Mouse (Mus musculus) ovary, postnatal 36 days (tissue): ENCODE measurements around the gene Rnf168.
"Not testable (repeated sequence)": the region's sequence is repeated elsewhere in the genome, so short reads cannot be mapped to it uniquely, and the experiment has no call there.

Experiments used
- DNase-seq: peaks from one replicate; pipeline ENCODE4 v3.0.0; 2022; ENCODE audit warnings: low spot score, mixed read lengths

Gene Rnf168

DNA sequence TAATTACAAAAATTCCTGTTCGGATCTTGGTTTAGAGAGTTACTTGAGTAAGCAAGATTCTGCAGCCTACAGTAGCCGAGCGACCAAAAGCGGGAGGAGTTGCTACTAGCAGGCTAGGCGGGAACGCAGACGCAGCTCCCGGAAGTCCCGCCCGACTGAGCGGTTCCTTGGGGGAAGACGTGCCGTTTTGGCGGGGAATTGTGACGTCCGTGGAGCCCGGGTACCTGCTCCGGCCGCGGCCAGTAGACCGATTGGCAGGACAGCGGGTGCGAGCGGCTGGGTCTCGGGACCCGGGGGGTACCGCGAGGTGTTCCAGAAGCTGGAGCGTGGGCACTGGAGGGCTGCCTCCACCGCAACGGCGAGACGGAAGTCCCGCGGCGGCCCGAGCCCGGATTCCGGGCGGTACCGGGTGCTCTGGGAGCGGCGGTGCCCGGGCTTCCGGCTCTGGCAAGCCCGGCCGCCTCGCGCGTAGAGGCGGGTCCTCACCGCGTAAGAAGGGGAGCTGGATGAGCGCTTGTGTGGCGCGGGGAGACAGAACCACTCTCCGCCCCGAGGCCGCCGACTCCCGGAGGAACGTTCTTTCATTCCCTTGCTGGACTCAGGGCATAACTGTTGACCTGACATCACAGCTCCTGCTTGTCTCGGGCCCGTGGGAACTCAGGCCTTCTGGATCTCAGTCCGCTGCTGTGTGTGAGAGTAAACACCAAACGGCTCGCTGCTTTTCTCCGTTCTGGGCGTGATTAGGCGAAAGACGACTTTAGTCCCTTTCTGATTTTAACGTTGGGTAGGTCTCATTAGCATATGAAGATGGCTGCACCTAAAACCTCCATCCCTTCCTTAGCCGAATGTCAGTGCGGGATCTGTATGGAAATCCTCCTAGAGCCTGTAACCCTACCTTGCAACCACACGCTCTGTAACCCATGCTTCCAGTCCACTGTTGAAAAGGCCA, at the start of gene Rnf168:
Gene Rnf168, plus strand, starts transcription at position 152 of the 949 bp plus-strand sequence.
- DNase-seq = peak; percentile 90

- not testable (repeated sequence) for DNase-seq
Measured at GRCm38 (mm10) chr16:32232050-32232449, 45.2 kb upstream of the Rnf168 start.

- peak; percentile 34 for DNase-seq
Measured at GRCm38 (mm10) chr16:32237930-32238680, 39.2 kb upstream of the Rnf168 start.

DNA sequence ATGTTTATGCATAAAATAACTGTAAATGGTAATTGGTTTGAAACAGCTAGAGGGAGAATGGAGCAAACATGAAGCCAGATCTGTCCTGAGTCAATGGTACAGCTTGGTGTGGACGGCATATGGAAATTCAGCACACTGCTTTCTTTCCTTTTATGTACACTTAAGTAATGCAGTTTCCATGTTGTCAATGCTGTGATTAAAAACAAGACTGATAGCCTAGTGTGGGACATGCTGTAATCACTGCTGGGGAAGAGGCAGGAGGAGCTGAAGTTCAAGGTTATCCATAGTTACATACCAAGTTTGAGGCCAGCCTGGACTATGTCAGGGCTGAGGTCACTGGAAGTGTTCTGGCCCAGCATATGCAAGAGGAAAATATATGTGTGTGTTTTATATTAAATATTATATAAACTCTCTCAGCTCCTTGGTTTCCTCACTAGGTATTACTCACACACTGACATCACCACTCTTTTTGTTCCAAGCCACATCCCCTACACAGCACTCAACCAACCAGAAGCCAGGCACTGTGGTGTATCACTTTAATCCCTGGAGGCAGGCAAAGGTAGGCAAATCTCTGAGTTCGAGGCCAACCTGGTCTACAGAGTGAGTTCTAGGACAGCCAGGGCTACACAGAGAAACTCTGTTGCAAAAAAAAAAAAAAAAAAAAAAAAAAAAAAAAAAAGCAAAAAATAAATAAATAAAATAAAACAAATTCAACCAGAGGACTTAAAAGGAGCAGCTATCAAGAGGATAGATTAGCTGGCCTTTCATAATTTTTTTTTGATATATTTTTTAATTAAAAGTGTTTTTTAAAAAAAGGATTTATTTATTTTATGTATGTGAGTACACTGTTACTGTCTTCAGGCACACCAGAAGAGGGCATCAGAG, 37.6 kb upstream of the Rnf168 start:
- no peak for DNase-seq

- no peak for DNase-seq
Measured at GRCm38 (mm10) chr16:32243901-32244300, 33.4 kb upstream of the Rnf168 start.

- DNase-seq = no peak
Measured at GRCm38 (mm10) chr16:32246351-32246791, 30.9 kb upstream of the Rnf168 start.

DNA sequence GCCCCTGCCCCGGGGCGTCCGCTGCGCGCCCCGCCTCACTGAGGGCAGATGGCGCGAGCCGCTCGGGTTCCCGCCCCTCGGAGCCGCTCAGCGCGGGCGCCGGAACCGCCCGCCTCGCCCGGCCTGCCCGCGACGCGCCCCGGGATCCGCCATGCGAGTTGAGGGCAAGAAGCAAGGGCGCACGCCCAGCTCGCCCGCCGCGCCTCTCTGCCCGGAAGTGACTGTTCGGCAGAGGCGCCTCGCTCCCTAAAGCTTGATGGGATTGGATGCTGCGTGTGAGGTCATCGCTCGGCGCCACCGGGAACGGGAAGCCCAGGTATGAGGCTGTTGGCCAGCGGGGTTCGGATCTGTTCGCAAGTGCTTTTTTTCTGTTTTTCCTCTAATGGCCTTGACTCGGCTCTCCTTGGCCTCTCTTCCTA, 30.3 kb upstream of the Rnf168 start, which contains the start of the genes Fbxo45 and Wdr53:
Gene Fbxo45, minus strand, starts transcription at position 207 of the 419 bp plus-strand sequence.
Gene Wdr53, plus strand, starts transcription at position 276 of the 419 bp plus-strand sequence.
- DNase-seq = peak; percentile 97

DNA sequence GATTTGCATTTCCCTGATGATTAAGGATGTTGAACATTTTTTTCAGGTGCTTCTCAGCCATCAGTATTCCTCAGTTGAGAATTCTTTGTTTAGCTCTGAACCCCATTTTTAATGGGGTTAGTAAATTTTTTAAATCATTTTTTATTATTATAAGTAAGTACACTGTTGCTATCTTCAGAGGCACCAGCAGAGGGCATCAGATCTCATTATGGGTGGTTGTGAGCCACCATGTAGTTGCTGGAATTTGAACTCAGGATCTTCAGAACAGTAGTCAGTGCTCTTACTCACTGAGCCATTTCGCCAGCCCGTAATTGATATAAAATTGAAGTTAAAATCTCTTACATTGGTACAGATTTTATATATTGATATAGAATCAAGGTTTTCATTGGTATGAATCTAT, 13.0 kb upstream of the Rnf168 start:
- DNase-seq = not testable (repeated sequence)

- no peak for DNase-seq
Measured at GRCm38 (mm10) chr16:32271291-32271690, 6.0 kb upstream of the Rnf168 start, which contains the start of gene Smco1. Gene Smco1 (plus strand): TSS chr16:32271468.

DNA sequence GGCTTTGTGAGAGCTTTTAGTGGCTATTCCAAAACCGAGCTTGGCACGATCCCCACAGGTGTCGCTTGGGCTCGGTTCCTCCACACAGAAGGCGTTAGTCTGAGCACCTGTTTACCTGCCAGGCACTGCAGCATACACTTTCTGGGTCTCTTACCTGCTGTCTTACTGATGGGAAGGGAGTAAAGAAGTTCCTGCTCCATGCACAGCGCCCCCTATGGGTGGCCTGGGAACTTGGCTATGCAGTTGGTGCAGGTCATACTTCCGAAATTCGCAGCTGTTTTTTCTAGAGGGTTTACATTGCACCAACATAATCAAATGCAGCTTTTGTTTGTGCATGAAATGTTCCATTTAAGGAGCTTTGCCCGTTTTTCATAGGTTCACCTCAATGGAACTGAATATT, 3.9 kb upstream of the Rnf168 start:
- DNase-seq = no peak

DNA sequence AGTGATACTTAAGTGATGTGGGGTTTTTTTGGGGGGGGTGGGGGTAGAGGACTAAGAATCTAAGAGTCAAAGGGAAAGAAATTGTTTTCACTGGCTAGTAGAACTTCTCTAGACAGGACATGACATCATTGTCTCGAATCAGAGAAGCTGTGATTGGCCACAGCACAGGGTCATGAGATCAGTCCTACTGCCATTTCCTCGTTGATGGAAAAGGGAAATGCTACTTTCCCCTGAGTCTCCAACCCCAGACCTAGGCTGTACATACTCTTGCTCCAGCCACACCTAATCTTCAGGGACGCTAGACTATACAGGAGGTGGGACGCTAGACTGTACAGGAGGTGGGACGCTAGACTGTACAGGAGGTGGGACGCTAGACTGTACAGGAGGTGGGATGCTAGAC, 2.2 kb upstream of the Rnf168 start:
- no peak for DNase-seq

- no peak for DNase-seq
Measured at GRCm38 (mm10) chr16:32275830-32276229, 1.4 kb upstream of the Rnf168 start.

- DNase-seq = no peak
Measured at GRCm38 (mm10) chr16:32278396-32278795, 1.1 kb downstream of the Rnf168 start.

DNA sequence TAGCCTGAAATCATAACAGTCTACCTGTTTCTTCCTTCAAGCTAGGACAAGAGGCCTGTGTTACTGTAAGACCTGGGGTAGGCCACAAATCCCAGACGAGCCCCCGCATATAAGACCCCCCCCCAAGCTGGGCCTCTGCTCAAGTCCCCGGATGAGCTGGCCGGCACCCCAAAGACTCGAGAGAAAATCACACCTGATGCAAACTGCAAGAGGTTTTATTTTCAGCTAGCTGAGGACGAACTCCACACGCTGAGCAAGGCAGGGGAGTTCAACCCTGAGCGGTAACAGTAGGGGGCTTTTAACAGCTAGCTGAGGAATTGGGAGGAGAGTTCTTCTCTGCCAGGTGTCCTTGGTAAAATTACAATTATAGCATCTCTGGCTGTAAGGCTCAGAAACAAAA, 3.0 kb downstream of the Rnf168 start:
- DNase-seq = no peak

DNA sequence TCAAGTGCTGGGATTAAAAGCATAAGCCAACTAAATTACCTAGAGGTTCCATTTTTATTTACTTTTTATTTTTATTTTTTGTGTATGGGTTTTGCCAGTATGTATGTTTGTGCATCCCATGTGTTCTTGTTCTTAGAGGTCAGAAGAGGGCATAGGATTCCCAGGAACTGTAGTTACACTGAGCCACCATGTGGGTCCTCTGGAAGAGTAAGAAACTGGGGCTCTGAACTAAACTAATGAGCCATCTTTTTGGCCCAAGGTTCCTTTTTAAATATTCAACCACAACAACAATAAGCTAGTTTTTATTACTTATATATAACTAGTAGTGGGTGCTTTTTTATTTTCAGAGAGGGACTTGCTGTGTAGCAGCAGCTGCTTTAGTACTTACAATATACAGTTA, 5.3 kb downstream of the Rnf168 start:
- DNase-seq = no peak

DNA sequence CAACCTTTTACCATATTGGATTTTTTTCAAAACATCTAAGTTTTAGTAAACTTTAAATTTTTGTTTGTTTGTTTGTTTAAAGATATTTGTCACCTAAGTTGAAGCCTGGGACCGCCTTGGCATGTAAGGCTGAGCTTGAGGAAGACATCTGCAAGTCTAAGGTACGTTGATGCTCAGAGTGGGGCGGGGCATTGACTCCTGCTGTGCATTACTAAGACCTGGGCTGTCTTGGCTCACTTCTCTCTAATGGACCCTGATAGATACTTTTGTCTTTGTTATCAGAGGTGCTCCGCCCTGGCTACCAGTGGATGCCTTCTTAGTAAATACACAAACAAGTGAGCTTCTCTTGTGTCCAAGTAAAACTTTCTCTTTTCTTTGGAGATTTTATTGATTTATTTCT, 14.6 kb downstream of the Rnf168 start:
- no peak for DNase-seq

GRCm38 (mm10) chr16:32299617-32300016, 22.4 kb downstream of the Rnf168 start:
- DNase-seq = not testable (repeated sequence)

DNA sequence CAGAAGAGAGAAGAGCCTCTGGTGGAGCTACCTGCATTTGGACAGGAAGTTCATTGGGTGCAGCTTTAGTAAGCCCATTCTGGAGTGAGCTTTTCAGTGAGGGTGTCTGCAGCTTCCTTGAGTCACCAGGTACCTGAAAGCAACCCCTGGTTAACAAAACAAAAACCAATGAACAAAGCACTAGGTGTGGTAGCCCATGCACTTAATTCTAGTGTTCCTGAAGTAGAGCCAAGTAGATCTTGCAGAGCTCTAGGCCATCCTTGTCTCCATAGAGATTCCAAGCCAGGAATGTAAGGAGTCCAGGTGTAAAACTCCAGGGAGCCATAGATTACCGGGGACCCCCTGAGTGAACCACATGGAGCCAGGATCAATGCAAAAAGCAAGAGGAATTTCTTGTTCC, 25.8 kb downstream of the Rnf168 start:
- no peak for DNase-seq

DNA sequence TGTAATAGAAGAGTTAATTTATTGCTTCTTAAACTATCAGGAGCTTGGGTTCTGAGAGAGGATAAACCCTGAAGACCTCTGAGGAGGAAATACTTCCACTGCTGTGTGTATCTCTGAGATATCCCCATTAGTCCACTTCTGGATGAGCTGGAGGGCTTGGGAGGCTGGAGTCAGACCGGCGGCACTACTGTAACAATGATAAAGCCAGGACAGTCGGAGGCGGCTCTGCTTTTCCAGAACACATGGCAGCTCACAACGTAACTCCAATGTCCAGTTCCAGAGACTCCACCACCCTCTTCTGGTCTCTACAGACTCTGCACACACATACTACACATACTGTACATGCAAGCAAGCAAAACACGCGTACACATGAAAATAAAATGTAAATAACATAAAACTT, 26.6 kb downstream of the Rnf168 start:
- DNase-seq = no peak

DNA sequence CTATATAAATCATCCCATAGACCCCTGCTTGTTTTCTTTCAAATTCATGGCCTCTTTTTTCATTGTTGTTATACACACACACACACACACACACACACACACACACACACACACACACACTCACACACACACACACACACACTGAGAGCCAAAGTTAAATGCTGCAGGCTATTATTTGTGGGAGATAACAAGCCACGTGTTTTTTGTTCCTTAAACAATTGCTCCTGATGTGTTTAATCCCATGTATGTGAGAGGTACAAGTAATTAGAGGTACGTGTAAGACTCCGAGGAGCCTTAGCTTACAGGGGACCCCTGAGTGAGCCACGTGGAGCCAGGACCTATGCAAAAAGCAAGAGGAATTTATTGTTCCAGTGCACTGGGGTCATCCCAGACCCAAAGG, 34.7 kb downstream of the Rnf168 start:
- no peak for DNase-seq

DNA sequence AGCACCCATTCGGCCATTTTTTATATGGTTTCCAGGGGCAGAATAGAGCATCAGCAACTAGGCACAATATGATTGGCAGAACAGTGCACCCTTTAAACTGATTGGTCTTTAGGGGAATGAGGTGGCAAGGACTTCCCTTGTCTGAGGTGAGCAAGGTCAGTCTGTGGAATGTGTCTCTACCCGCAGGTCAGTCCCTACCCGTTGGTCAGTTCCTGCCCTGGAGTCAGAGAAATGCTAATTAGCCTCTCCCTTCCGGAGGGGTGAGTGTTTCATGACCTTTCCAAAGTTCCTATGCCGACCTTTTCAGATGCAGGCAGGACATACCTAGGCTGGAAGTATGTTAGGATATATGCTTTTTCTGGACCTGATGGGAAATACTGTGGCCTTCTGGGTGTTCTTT, 35.1 kb downstream of the Rnf168 start:
- no peak for DNase-seq

GRCm38 (mm10) chr16:32312859-32313258, 35.6 kb downstream of the Rnf168 start:
- DNase-seq = no peak
